18 mouse cellular contexts compared by ENCODE assay signal in the genomic region with DNA sequence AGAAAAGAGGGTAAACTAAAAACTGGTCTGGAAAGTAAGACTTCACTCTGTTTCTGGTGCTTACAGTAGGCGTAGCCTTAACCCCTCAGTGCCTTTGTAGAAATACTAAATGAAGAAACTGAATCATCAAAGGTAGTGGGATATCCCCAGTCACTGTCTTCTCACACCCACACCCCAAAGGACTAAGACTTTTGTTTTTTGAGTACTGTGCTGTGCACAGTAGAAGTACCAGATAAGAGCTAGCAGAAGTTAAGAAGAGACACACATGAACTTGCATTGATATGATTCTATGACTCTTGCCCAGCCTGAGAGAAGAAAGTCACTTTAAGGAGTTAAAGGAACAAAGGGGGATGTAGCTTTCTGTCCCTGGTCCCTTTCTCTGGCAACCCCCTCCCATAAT. TPM values are rescaled to one million over a fixed set of nuclear protein-coding genes. Genes with fewer than 3 reads are reported as not detected.
DNase-seq lines count a peak whose midpoint lies in the region; ATAC-seq and TF ChIP-seq lines count a peak whose summit lies in the region.
"Had no signal": no experiment of that assay in that cellular context is flagged by ENCODE, and none has a peak within 500 bp of the region (broad histone marks: within the 10 kb centered on the region; RNA-seq: fewer than 3 reads in every experiment).

No protein-coding gene starts in this region.

- no peak for ATAC-seq in midbrain, embryonic 14.5 days (ENCODE audit: low FRiP score, low TSS enrichment)
- ATAC-seq in midbrain, embryonic 11.5 days (ENCODE audit: low FRiP score), result no peak
- ATAC-seq in liver, postnatal 0 days, result no peak
- no peak for ATAC-seq in forebrain, embryonic 11.5 days (replicated peaks; ENCODE audit: low FRiP score)
- ATAC-seq: activated CD4-positive, CD25-positive, alpha-beta regulatory T cell, adult 4 months; lung, postnatal 0 days had no signal

- 100% methylated on average over 1 of the region's 1 CpGs for WGBS in midbrain, embryonic 14.5 days
- 86% methylated on average over 1 of the region's 1 CpGs for WGBS in midbrain, embryonic 11.5 days
- 56% methylated on average over 1 of the region's 1 CpGs for WGBS in liver, postnatal 0 days (ENCODE audit: insufficient replicate concordance)
- 89% methylated on average over 1 of the region's 1 CpGs for WGBS in forebrain, embryonic 11.5 days

- H3K27me3 ChIP-seq in midbrain, embryonic 14.5 days (ENCODE audit: control insufficient read depth, insufficient read depth, low read length), result peaks cover 34% of the 10 kb centered on the region
- peaks cover 33% of the 10 kb centered on the region for H3K27me3 ChIP-seq in midbrain, embryonic 11.5 days (ENCODE audit: control insufficient read depth, insufficient read depth, low read length)
- peaks cover 24% of the 10 kb centered on the region for H3K27me3 ChIP-seq in liver, postnatal 0 days (ENCODE audit: insufficient read depth, low read length)
- peaks cover 29% of the 10 kb centered on the region for H3K27me3 ChIP-seq in forebrain, embryonic 11.5 days (ENCODE audit: control insufficient read depth, insufficient read depth, low read length)

- H3K4me2 ChIP-seq in midbrain, embryonic 14.5 days (ENCODE audit: low read length), result peak overlapping the region; percentile 98; the same call in 1 of the 2 replicates
- H3K4me2 ChIP-seq in midbrain, embryonic 11.5 days, result no peak overlapping the region
- H3K4me2 ChIP-seq in liver, postnatal 0 days (ENCODE audit: low read depth, low read length), result peak overlapping the region; percentile 83
- H3K4me2 ChIP-seq in forebrain, embryonic 11.5 days (ENCODE audit: low read depth, low read length, severe bottlenecking), result no peak overlapping the region
- H3K4me2 ChIP-seq: heart, embryonic 15.5 days had no signal

- DNase-seq in midbrain, embryonic 14.5 days, result no peak
- DNase-seq in midbrain, embryonic 11.5 days (ENCODE audit: low spot score, missing footprints), result no peak
- DNase-seq in liver, postnatal 0 days, result no peak
- DNase-seq in gastrocnemius, postnatal 14 days, result no peak
- no peak for DNase-seq in adrenal gland, postnatal 14 days
- DNase-seq in forebrain, embryonic 11.5 days (ENCODE audit: low spot score), result no peak
- DNase-seq: adrenal gland, postnatal 36 days; cerebellum, postnatal 14 days; gastrocnemius, postnatal 36 days; kidney, adult 8-10 months; kidney, postnatal 36 days; thymus, adult 18-20 months had no signal

- no peak for TF ChIP-seq EP300 in liver, postnatal 0 days (IDR thresholded peaks at IDR 0.05; ENCODE audit: low read depth)

- no peak for TF ChIP-seq CTCF in embryonic fibroblast, embryonic 13.5 days (IDR thresholded peaks at IDR 0.05; ENCODE audit: borderline replicate concordance, insufficient read depth, low read length)
- no peak for TF ChIP-seq CTCF in liver, postnatal 0 days (IDR thresholded peaks at IDR 0.05; ENCODE audit: low read depth)

- H3K27ac ChIP-seq in midbrain, embryonic 14.5 days (replicated peaks; ENCODE audit: low read depth, low read length), result no peak overlapping the region
- no peak overlapping the region for H3K27ac ChIP-seq in midbrain, embryonic 11.5 days (ENCODE audit: low read depth, low read length)
- H3K27ac ChIP-seq in embryonic fibroblast, embryonic 13.5 days (ENCODE audit: insufficient read depth, low read length), result no peak overlapping the region
- peak overlapping the region; percentile 79; the same call in 1 of the 2 replicates for H3K27ac ChIP-seq in liver, postnatal 0 days (ENCODE audit: low read depth)
- H3K27ac ChIP-seq in forebrain, embryonic 11.5 days (ENCODE audit: low read depth, low read length), result no peak overlapping the region
- H3K27ac ChIP-seq: heart, embryonic 15.5 days; hindbrain, embryonic 15.5 days had no signal

- intact Hi-C loops in gastrocnemius, postnatal 14 days (cut with DNase I; ENCODE audit: low total_unique reads), result no loop called here

- no peaks in the 10 kb centered on the region for H3K9me3 ChIP-seq in midbrain, embryonic 14.5 days (ENCODE audit: control insufficient read depth, low read length)
- no peaks in the 10 kb centered on the region for H3K9me3 ChIP-seq in midbrain, embryonic 11.5 days (ENCODE audit: control insufficient read depth, low read length)
- H3K9me3 ChIP-seq in liver, postnatal 0 days (ENCODE audit: low read length), result no peaks in the 10 kb centered on the region
- H3K9me3 ChIP-seq in forebrain, embryonic 11.5 days (ENCODE audit: control insufficient read depth, low read length), result no peaks in the 10 kb centered on the region
- H3K9me3 ChIP-seq: heart, embryonic 15.5 days; hindbrain, embryonic 15.5 days had no signal

- no peak overlapping the region for H3K9ac ChIP-seq in midbrain, embryonic 14.5 days (replicated peaks; ENCODE audit: low read length)
- no peak overlapping the region for H3K9ac ChIP-seq in midbrain, embryonic 11.5 days (ENCODE audit: low read length)
- peak overlapping the region; percentile 83 for H3K9ac ChIP-seq in liver, postnatal 0 days (replicated peaks)
- no peak overlapping the region for H3K9ac ChIP-seq in forebrain, embryonic 11.5 days (ENCODE audit: low read length)
- H3K9ac ChIP-seq: heart, embryonic 15.5 days; hindbrain, embryonic 15.5 days had no signal

- TF ChIP-seq POLR2A in embryonic fibroblast, embryonic 13.5 days (IDR thresholded peaks at IDR 0.05; ENCODE audit: low read depth, low read length), result no peak

- H3K4me1 ChIP-seq in midbrain, embryonic 14.5 days (ENCODE audit: control insufficient read depth, insufficient read depth, low read length), result peaks cover 8% of the 10 kb centered on the region; the same call in 1 of the 2 replicates
- peaks cover 22% of the 10 kb centered on the region; the same call in 1 of the 2 replicates for H3K4me1 ChIP-seq in midbrain, embryonic 11.5 days (ENCODE audit: control insufficient read depth, insufficient read depth, low read length)
- H3K4me1 ChIP-seq in embryonic fibroblast, embryonic 13.5 days (ENCODE audit: control insufficient read depth, insufficient read depth, low read length), result 0 out of 2 replicates have a peak, but pooled peaks cover 4% of the 10 kb centered on the region
- H3K4me1 ChIP-seq in liver, postnatal 0 days (ENCODE audit: insufficient read depth), result peaks cover 30% of the 10 kb centered on the region
- H3K4me1 ChIP-seq in forebrain, embryonic 11.5 days (replicated peaks; ENCODE audit: control insufficient read depth, insufficient read depth, low read length), result peaks cover 9% of the 10 kb centered on the region; the same call in 1 of the 2 replicates

- no peak overlapping the region for H3K4me3 ChIP-seq in midbrain, embryonic 14.5 days (replicated peaks; ENCODE audit: low read depth, low read length)
- no peak overlapping the region for H3K4me3 ChIP-seq in midbrain, embryonic 11.5 days (ENCODE audit: low read depth, low read length)
- H3K4me3 ChIP-seq in embryonic fibroblast, embryonic 13.5 days (ENCODE audit: insufficient read depth, low read length), result 0 out of 2 replicates have a peak overlapping the region, but pooled peaks have one; percentile 69
- peak overlapping the region; percentile 74 for H3K4me3 ChIP-seq in liver, postnatal 0 days (ENCODE audit: low read depth, low read length)
- H3K4me3 ChIP-seq in forebrain, embryonic 11.5 days (ENCODE audit: low read depth, low read length), result no peak overlapping the region
- H3K4me3 ChIP-seq: megakaryocyte, embryonic 14.5 days had no signal

- no peaks in the 10 kb centered on the region for H3K36me3 ChIP-seq in midbrain, embryonic 14.5 days (ENCODE audit: control insufficient read depth, insufficient read depth, low read length)
- no peaks in the 10 kb centered on the region for H3K36me3 ChIP-seq in midbrain, embryonic 11.5 days (ENCODE audit: control insufficient read depth, insufficient read depth, low read length)
- peaks cover 7% of the 10 kb centered on the region; the same call in 1 of the 2 replicates for H3K36me3 ChIP-seq in liver, postnatal 0 days (replicated peaks; ENCODE audit: insufficient read depth, low read length)
- H3K36me3 ChIP-seq in forebrain, embryonic 11.5 days (ENCODE audit: control insufficient read depth, insufficient read depth, low read length), result no peaks in the 10 kb centered on the region
- H3K36me3 ChIP-seq: heart, embryonic 15.5 days; hindbrain, embryonic 15.5 days had no signal

RNA-seq across cellular contexts. Expression of a gene that starts 2.7 kb away (rescaled TPM):
- 4.1 and 4.3 TPM in 2 replicates for polyA plus RNA-seq in midbrain, embryonic 14.5 days (2014; fragmentation: Nextera tagmentation; extraction: Ambion mirVana)
- 1.0 and 1.7 TPM in 2 replicates for polyA plus RNA-seq in midbrain, embryonic 11.5 days (2014; fragmentation: Nextera tagmentation; extraction: Ambion mirVana)
- polyA plus RNA-seq in embryonic fibroblast, embryonic 13.5 days (2011; ENCODE audit: insufficient read length, low read depth, missing spikeins), result 9.7 and 13.2 TPM in 2 replicates
- 16.8 and 19.1 TPM in 2 replicates for polyA plus RNA-seq in liver, postnatal 0 days (2015; fragmentation: Nextera tagmentation; extraction: Ambion mirVana)
- total RNA-seq in gastrocnemius, postnatal 14 days (2021), result under 1 TPM; 0.24 to 0.55 TPM
- total RNA-seq in adrenal gland, postnatal 14 days (2021), result 13.6 and 15.1 TPM in 2 replicates
- polyA plus RNA-seq in forebrain, embryonic 11.5 days (2014; fragmentation: Nextera tagmentation; extraction: Ambion mirVana), result 2.3 and 2.5 TPM in 2 replicates

Comparison
In these comparisons a context has a peak if more than half of its experiments do, and no peak if none do; other contexts are left out.
1. H3K4me2 ChIP-seq: peak in midbrain, embryonic 14.5 days (single experiment) and liver, postnatal 0 days (single experiment); none in midbrain, embryonic 11.5 days (single experiment) and forebrain, embryonic 11.5 days (single experiment).
2. H3K4me3 ChIP-seq: peak in embryonic fibroblast, embryonic 13.5 days (single experiment) and liver, postnatal 0 days (single experiment); none in midbrain, embryonic 14.5 days (single experiment), midbrain, embryonic 11.5 days (single experiment) and forebrain, embryonic 11.5 days (single experiment).